Mouse (Mus musculus): ENCODE results near the gene Spata4. TPM values are rescaled to one million over a fixed set of nuclear protein-coding genes. Genes with fewer than 3 reads are reported as not detected.

The Spata4 gene
- polyA plus RNA-seq, 1 experiment from 2014 or later = 0.20 TPM

Other genes starting within 250 kb of the Spata4 start
- gene Asb5, start 71.2 kb upstream of the Spata4 start, polyA plus RNA-seq (2015; fragmentation: Nextera tagmentation; extraction: Ambion mirVana) = 4.0 and 6.3 TPM in 2 replicates
- 62.5 and 71.8 TPM in 2 replicates for gene Spcs3, start 70.8 kb upstream of the Spata4 start, polyA plus RNA-seq (2015; fragmentation: Nextera tagmentation; extraction: Ambion mirVana)

All from forebrain, embryonic 16.5 days (tissue).